Mouse (Mus musculus): ENCODE data around the gene Gm10668.
"Not testable (repeated sequence)": the region's sequence is repeated elsewhere in the genome, so short reads cannot be mapped to it uniquely, and the experiment has no call there.

Gm10668 gene

DNA sequence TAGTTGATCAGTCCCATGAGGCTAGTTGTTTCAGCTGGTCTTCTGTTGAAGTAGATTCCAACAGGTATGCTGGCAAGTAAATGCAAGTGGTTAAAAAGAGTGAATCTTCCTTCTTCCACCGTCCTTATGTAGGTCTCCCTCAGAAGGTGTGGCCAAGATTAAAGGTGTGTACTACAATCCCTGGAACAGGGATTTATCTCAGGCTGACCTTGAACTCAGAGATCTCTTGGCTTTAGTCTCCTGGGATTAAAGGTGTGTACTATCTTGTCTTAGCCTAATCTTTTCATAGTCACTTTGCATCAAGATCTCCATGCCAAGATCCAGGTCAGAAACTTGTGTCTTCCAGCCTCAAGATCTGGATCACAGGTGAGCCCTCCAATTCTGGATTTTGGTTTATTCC lies at the start of gene Gm10668:
Gene Gm10668 (minus strand): TSS at position 101 of the 400 bp plus-strand sequence.
- not testable (repeated sequence) for DNase-seq (ENCODE audit: extremely low read depth, insufficient read length, low spot score)

DNA sequence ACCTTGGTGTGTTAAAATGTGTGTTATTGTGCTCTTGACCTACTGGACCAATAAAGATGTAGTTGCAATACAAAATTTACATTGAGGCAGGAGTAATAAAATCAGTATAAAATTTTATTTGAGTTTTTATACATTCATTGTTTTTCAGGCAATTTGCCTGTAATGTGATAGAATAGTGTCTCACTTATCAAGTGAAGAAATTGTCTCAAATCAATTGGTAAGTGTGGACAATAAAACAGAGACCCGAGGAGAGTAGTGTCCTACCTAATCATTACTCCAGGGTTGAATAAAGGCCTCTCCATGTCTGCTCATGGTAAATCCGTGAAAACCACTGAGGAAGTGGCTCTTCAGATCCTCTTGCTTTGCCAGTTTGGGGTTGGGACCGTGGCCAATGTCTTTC lies 40.5 kb upstream of the Gm10668 start, which contains the start of gene Vmn1r112:
Gene Vmn1r112 (plus strand): TSS at position 301 of the 400 bp plus-strand sequence.
- DNase-seq (ENCODE audit: extremely low read depth, insufficient read length, low spot score): not testable (repeated sequence)

- DNase-seq (ENCODE audit: extremely low read depth, insufficient read length, low spot score): not testable (repeated sequence)
These were observed 27.3 kb downstream of the Gm10668 start, which contains the start of gene Vmn1r111 for GRCm38 (mm10) chr7:20703116-20703515. Vmn1r111 (minus strand) TSS chr7:20703216.

Measured in 3134 (cell line).